Mouse (Mus musculus) kidney, adult 11 months (tissue): Measurements from ENCODE around the gene Adam10.

Source experiments
- DNase-seq: peaks from one replicate; pipeline ENCODE4 v3.0.0; 2022

The Adam10 gene

GRCm38 (mm10) chr9:70678682-70679131, at the start of gene Adam10:
Adam10 (plus strand) TSS chr9:70678997.
- DNase-seq, result peak; percentile 99

- no peak for DNase-seq
Measured at GRCm38 (mm10) chr9:70629711-70630110, 49.1 kb upstream of the Adam10 start.

- no peak for DNase-seq
Measured at GRCm38 (mm10) chr9:70631665-70632064, 47.1 kb upstream of the Adam10 start.

DNA sequence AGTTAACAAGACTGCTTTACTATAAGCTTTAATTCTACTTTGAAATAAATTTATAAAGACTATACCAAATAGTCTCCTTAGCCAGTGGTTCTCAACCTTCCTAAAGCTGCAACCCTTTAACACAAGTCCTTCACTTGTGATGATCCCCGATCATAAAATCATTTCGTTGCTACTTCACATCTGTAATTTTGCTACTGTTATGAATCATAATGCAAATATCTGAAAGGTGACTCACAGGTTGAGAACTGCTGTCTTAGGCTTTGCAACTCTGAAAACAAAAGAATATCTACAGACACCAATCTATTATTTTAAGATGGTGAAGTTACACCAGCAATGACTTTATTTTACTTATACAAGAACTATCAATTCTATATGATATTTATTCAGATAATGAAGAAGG, 42.0 kb upstream of the Adam10 start:
- no peak for DNase-seq

DNA sequence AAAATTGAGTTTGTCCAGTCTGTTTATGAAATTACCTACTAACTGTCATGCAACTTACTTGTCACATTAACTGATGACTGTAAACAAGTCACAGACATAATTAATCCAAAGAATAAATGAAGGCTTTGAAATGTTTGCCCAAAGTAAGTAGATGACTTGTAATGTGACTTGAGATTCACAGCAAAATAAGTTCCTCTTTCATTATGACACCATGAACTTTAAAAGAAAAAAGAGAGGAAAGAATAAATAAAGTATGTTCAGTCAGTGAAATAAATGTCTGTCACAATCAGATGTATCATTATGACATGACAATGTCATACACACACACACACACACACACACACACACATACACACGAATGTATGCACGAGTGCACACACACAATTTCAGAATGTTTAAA, 28.5 kb upstream of the Adam10 start:
- DNase-seq, result no peak

DNA sequence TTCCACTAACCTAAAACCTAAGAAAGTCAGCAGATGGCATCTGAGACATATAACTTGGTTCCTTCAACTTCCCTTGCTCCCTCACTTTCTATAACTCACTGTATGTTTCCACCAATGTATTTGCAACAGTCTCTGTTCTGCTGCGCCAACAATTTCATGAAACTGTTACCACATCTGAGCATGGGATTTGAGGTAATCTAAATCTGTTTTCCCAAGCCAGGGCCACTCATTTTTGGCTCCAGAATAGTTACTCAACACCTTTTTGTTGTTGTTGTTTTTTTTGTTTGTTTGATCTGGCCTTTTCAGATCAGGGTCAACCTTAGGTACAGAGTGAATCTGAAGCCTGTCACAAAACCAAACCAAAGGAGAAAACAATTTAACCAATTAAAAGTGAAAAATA, 27.8 kb upstream of the Adam10 start:
- DNase-seq, result no peak

DNA sequence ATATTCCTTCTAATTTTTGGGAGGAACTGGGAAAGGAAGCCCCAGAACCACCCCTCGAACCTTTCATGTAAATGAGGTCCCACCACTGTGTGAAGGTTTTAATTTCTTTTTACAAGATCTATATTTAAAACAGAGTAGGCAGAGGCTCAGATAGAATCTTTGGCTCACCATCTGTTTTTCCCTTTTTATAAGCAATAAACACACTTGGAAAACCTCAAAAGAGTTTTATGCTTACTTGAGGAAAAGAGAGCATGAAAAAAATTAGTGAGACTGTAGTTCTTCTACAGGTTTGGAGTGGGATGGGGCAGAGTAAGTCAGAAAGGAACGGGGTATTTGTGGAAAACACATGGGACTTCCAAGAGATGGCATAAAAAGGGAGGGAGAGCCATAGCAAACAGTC, 26.6 kb upstream of the Adam10 start:
- no peak for DNase-seq

GRCm38 (mm10) chr9:70653875-70654274, 24.9 kb upstream of the Adam10 start:
- no peak for DNase-seq

- DNase-seq, result no peak
Measured at GRCm38 (mm10) chr9:70654496-70654895, 24.3 kb upstream of the Adam10 start.

DNA sequence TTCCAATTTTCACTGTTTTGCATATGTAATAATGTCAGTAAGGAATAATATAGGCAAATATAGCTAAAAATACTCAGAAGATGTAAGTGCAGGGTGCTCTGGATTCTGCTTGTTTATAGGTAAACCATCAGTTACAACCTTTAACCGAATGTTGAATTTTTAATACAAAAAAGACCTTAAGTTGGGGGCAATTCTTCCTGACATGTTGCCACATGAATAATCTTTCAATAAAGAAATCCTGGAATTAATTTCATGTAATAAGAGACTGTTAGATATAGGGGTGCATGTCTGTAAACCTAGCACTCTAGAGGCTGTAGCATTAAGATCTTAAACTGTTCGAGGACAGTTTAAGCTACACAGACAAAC, 23.1 kb upstream of the Adam10 start:
- no peak for DNase-seq

GRCm38 (mm10) chr9:70656130-70657007, 22.4 kb upstream of the Adam10 start, which contains the start of gene Gm10642:
Gm10642 (plus strand) TSS chr9:70656251.
- DNase-seq, result peak; percentile 77

GRCm38 (mm10) chr9:70657013-70657967, 21.5 kb upstream of the Adam10 start, which contains the start of gene Mindy2:
Mindy2 (minus strand) TSS chr9:70657174.
- DNase-seq, result peak; percentile 96

- DNase-seq, result no peak
Measured at GRCm38 (mm10) chr9:70658266-70658665, 20.5 kb upstream of the Adam10 start.

DNA sequence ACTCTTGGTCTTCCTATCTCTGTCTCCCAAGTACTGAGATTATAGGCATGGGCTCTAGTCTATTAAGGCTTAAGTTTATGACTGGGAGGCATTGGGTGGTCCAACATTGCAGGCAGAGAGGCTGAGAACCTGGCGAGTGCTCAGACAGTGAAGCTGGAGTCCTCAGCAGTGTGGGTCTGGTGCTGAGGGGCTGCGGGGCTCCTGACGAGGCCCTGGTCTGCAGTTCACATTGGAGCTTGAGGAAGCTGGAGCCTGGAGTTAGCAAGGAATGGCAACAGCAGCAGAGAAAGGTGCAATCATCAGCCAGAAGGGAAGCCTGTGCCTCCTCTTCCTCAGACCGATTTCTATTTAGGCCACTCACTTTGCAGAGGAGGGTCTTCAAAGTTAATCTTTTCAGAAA, 13.9 kb upstream of the Adam10 start:
- DNase-seq, result no peak

DNA sequence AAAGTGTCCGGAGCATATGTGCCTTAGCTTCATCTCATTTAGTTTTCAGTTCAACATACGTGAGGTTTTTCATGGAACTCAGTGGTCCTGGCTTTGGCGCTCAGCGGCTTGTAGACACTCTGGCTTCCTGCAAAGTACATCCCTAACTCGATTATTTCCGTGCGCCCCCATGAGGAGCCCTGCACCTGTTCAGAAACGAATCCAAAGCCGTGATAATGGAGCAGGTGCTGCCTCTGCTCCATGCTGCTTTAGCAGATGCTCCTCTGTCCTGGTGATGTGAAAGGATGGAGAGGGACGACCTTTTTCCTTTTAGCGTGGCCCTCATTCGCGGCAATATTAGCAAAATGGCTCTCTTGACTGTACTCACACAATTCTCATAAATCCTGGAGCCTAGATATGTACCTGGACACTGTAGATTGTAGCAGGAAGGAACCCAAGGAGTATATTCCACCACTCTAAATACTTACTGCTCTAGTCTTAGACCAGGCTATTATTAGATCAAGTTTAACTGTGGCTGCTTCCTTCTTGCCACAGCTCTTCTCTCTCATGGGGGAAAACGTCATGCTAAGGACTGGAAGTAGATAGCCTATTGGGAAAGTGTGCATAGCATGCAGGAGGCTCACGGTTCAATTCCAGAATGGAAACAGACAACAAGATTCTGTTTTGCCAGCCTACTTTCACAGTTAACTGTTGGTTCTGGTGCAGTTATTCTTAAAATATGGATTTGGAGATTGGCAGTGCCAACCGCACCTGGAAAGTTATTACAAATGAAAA, 13.2 kb upstream of the Adam10 start:
- DNase-seq, result no peak

DNA sequence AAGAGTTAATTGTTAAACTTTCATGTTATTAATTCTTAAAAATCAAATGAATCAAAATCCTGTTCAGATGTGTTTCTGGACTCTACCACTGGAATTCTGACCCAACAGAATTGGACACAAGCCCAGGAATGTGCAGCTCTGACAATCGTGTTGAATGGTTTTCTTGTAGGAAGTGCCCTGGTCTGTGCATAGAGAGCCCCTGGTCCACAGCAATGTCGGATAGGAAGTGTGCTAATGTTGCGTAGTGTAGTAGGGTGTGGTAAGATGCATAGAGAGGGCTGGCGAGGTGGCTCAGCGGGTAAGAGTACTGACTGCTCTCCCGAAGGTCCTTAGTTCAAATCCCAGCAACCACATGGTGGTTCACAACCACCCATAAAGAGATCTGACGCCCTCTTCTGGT, 12.0 kb upstream of the Adam10 start:
- peak; percentile 40 for DNase-seq

DNA sequence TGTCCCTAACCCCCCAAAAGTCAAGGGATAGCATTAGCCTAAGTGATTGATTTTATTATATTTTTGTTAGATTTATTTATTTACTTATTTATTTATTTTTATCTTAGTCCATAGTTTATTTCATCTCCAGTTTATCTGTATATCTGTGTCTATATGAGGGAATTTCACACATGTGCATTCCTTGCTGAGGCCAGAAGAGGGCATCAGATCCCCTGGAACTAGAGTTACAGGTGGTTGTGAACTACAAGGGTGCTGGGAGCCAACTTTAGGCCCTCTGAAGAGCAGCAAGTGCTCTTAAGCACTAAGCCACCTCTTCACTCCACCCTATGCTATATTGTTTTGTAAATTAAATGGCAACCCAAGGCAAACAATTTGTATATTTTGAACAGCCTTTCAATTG, 10.7 kb upstream of the Adam10 start:
- DNase-seq, result no peak

DNA sequence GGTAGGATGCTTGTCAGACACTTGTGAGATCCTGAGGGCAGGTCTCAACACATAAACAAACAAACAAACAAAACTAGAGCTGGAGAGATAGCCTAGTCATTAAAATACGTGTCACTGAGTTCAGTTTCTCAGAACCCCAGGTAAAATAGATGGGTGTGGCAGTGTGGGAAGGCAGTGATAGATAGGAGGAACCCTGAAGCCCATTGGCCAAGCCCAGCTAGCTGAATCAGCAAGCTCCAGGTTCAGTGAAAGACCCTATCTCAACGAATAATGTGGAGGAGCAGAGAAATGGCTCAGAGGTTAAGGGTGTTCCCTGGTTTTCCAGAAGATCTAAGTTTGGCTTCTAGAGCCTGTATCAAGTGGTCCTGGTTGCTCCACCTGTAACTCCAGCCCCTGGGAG, 9.6 kb upstream of the Adam10 start:
- DNase-seq, result no peak

GRCm38 (mm10) chr9:70670381-70670780, 8.4 kb upstream of the Adam10 start:
- no peak for DNase-seq

DNA sequence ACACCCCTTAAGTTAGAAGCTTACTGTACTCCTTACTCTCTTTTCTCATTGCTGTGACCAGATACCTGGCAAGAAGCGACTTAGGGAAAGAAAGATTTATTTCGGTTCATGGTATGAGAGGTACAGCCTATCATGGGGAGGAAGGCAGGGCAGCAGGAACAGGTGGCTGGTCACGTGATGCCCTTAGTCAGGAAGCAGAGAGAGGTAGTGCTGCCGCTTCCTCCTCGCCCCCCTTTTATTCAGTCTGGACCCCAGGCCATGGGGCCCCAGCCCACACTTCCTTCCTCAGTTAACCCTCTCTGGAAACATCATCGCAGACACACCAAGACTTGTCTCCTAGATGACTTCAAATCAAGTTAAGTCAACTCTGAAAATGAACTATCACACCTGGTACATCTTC, 7.5 kb upstream of the Adam10 start:
- DNase-seq, result no peak

DNA sequence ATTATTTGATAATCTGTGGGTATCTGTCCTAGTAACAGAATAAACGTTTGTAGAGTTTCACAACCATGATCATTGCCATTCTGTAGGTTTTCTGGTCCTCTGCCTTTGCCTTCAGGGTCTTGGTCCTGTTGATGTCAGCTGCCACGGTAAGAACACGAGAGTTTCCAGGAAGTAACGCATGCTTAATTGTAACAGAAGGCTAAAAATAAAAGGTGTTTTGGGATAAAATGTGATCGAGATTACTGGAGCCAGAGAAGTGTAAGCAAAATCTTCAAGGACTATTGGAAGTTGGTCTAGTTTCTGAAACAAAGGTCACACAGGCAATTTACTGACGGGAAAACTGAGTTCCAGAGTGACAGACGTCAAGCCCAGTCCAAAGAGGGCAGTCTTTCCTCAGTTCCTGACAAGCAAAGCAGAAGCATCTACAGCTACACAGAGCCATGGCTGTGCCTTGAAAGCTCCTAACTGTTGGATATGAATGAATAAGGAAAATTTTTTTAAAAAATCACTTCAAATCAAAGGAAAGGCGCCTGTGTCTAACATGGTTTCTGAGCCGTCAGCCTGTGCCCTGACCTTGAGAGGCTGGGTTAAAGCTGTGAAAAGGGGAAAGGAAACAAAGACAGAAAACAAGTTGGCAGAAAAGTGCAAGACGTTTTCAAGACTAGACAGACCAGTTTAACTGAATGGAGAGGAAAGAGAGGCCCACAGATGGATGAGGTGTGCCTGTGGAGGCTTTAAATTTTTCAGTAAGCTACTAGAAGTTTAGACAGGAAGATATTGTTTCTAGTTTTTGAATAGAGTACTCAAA, 6.8 kb upstream of the Adam10 start:
- peak; percentile 31 for DNase-seq

DNA sequence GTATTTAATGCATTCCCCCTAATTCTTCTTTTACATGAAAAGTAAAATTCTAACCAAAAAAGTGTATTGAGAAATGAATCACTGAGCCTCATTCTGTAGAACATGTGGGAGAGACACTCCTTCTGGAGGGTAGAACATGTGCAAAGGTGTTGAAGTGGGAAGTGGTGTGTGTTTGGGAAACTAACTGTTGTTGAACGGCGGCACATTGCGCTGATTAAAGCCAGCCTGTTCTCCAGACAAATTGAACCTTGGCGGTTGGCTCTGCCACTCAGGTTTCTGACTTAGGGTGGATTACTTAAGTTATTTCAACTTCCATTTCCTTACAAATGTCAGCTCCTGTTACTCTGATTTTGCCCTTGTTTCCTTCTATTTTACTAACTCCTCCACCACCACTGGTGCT, 5.1 kb upstream of the Adam10 start:
- DNase-seq, result no peak
